Mouse (Mus musculus) cerebellum, adult 2 months (tissue): ENCODE data around the gene Tgfb3. TPM values are rescaled to one million over a fixed set of nuclear protein-coding genes. Genes with fewer than 3 reads are reported as not detected.

Experiments
- DNase-seq, 2 experiments: peaks; one replicate each; pipeline ENCODE4 v3.0.0; 2021
- H3K27ac ChIP-seq: fragments of 200-500 bp; 2 replicates; pipeline ENCODE4 v1.5.1; 2012; ENCODE audit warnings: low read length, control low read depth, inconsistent platforms; ENCODE audit not compliant: insufficient read depth
- H3K27me3 ChIP-seq: fragments of 200-500 bp; 2 replicates; pipeline ENCODE4 v1.6.1; 2012; ENCODE audit warnings: inconsistent platforms, mild to moderate bottlenecking, low read length, moderate library complexity; ENCODE audit not compliant: control insufficient read depth, insufficient read depth
- H3K4me1 ChIP-seq: fragments of 200-500 bp; 2 replicates; pipeline ENCODE4 v1.6.1; 2011; ENCODE audit warnings: low read length; ENCODE audit not compliant: control insufficient read depth, insufficient read depth
- H3K4me3 ChIP-seq: fragments of 200-500 bp; replicated peaks from 2 replicates; pipeline ENCODE3; 2011; ENCODE audit warnings: mild to moderate bottlenecking, low read depth, low read length, control low read depth; ENCODE audit not compliant: insufficient read depth
- CTCF ChIP-seq: fragments of 200-500 bp; IDR thresholded peaks from 2 replicates; pipeline ENCODE4 v1.5.1; 2011; ENCODE audit warnings: low read depth, mild to moderate bottlenecking, control low read depth, low read length, moderate library complexity, borderline replicate concordance; ENCODE audit not compliant: insufficient read depth
- POLR2A ChIP-seq: fragments of 200-500 bp; IDR thresholded peaks from 2 replicates; pipeline ENCODE4 v1.6.1; 2011; ENCODE audit warnings: low read length, control low read depth, borderline replicate concordance; ENCODE audit not compliant: insufficient read depth
- WGBS: fragments of 180-500 bp; shearing (Covaris S2); methylation state at CpG from one replicate; pipeline ENCODE4 v1.1.7; 2018; 5-methylcytosine and 5-hydroxymethylcytosine counted together
- polyA plus RNA-seq: library from polyadenylated mRNA; depleted of rRNA; stranded (reverse); fragments of >200 nt; gene quantifications from 2 replicates; pipeline ENCODE4 v1.2.3, GENCODE M21; 2012

The Tgfb3 gene
- polyA plus RNA-seq, 1 experiment, result 15.7 TPM

DNA sequence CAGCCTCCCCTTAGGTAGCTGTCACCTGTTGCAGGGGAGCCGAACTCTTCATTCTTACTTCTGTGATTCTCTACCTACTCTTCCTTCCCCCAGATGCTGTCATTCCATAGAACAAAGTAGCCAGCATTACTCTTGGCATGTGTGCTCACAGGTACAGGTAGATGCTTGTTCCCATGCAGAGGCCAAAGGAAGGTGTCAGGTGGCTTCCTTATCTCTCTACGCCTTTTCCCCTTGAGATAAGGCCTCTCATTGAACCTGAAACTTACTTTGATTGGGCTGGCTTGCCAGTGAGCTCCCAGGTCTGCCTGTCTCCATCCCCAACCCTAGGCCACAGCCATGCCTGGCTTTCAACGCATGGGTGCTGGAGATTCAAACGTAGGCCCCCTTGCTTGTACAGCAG, 15.2 kb upstream of the Tgfb3 start:
- Histone ChIP-seq H3K4me3 (no peak overlapping the region), H3K4me1 (peaks cover 6% of the 10 kb centered on the region), H3K27ac (no peak overlapping the region), H3K27me3 (no peaks in the 10 kb centered on the region)
- no peak for DNase-seq
- TF ChIP-seq POLR2A (no peak), CTCF (no peak)
- WGBS, result 98% methylated on average over 4 of the region's 4 CpGs

GRCm38 (mm10) chr12:86091601-86092132, 12.8 kb upstream of the Tgfb3 start:
- WGBS, result 5% methylated on average over 18 of the region's 18 CpGs
- Histone ChIP-seq H3K4me3 (peak overlapping the region; percentile 54), H3K4me1 (peaks cover 9% of the 10 kb centered on the region), H3K27ac (peak overlapping the region; percentile 67), H3K27me3 (no peaks in the 10 kb centered on the region)
- peak; percentile 71 to 76 for DNase-seq
- TF ChIP-seq CTCF (no peak), POLR2A (no peak)

DNA sequence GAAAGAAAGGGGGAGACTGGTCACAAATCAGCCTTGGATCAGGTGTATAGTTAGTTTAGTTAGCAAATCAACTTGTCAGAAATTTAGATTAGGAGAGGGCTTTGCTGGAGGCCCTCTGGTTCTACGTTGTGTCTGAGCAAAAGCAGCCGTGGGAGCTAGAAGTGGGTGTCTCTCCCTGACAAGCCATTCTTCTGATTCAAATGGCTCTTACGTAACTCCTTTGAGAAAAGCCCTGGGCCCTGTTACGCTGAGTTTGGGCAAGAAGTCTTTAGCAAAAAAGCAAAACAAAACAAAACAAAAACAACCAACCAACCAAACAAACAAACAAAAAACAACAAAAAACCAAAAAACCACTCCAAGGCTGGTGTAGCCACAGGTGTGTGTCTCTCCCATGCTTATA, 11.9 kb upstream of the Tgfb3 start:
- peaks cover 15% of the 10 kb centered on the region for H3K4me1 ChIP-seq
- TF ChIP-seq CTCF (no peak), POLR2A (no peak)
- no peaks in the 10 kb centered on the region for H3K27me3 ChIP-seq
- H3K27ac ChIP-seq, result no peak overlapping the region
- H3K4me3 ChIP-seq, result no peak overlapping the region
- WGBS, result 95% methylated on average over 4 of the region's 4 CpGs
- DNase-seq, result no peak

GRCm38 (mm10) chr12:86088042-86088441, 9.2 kb upstream of the Tgfb3 start:
- H3K27me3 ChIP-seq, result no peaks in the 10 kb centered on the region
- WGBS, result 78% methylated on average over 7 of the region's 7 CpGs
- H3K27ac ChIP-seq, result no peak overlapping the region
- peaks cover 18% of the 10 kb centered on the region for H3K4me1 ChIP-seq
- no peak for DNase-seq
- H3K4me3 ChIP-seq, result no peak overlapping the region
- no peak for TF ChIP-seq POLR2A
- no peak for TF ChIP-seq CTCF

DNA sequence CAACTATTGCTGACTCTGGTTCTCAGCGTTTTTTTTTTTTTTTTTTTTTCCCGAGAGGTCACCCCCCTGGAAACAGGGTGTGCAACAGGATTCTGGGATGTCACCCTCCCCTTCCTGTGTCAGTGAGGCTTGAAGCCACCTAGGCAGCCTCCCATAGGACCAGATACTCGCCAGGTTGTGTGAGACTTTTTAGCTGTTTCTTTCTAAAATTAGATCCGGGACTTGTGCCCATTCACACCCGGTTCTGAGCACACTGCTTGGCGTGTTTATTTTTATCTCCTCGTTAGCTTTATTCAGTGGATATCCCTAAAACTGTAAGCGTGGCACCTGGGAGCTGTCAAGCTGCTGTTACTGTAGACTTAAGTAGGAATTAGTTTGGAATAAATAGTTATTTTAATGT, 7.7 kb upstream of the Tgfb3 start:
- Histone ChIP-seq H3K27ac (no peak overlapping the region), H3K4me3 (no peak overlapping the region), H3K4me1 (peaks cover 14% of the 10 kb centered on the region), H3K27me3 (no peaks in the 10 kb centered on the region)
- WGBS, result 15% methylated on average over 8 of the region's 8 CpGs
- DNase-seq, result peak; percentile 37 to 74
- TF ChIP-seq POLR2A (no peak), CTCF (no peak)

- Histone ChIP-seq H3K27ac (no peak overlapping the region), H3K4me3 (no peak overlapping the region), H3K27me3 (no peaks in the 10 kb centered on the region), H3K4me1 (peaks cover 11% of the 10 kb centered on the region)
- peak; percentile 41 to 67 for DNase-seq
- WGBS, result 52% methylated on average over 7 of the region's 7 CpGs
- TF ChIP-seq CTCF (no peak), POLR2A (no peak)
Observed at GRCm38 (mm10) chr12:86085873-86086272, 7.0 kb upstream of the Tgfb3 start.

DNA sequence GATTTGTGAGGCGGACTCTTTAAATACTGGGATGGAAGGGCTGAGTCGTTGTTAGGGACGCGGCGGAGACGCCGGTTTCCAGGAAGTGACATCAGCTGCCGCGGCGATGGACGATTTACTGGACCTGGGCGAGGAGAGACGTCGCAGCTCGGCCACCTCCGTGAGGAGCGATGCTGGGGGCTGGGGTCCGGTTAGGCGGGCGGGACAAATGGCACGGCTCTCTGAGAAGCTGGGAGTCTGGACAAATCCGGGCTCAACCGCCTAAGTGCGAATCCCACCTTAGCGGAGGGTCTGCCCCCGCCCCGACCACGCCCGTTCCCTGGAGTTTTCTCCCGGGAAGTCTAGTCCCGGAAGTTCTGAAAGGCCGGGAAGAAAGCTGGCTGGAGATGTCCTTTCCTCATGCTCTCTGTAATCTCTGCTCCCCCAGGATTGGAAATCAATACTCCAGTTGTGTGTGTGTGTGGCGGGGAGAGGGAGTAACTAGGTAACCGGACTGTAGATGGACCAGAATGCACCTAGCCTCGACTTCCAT, 3.7 kb upstream of the Tgfb3 start, which contains the start of gene Ift43:
Ift43 (plus strand) TSS at position 61 of the 532 bp plus-strand sequence.
- H3K27me3 ChIP-seq, result no peaks in the 10 kb centered on the region
- H3K4me3 ChIP-seq, result peak within 1 kb of the TSS; percentile 62
- peaks cover 13% of the 10 kb centered on the region for H3K4me1 ChIP-seq
- DNase-seq, result peak; percentile 87 to 89
- no peak within 1 kb of the TSS for H3K27ac ChIP-seq
- under 1% methylated on average over 35 of the region's 35 CpGs for WGBS
- no peak for TF ChIP-seq CTCF
- peak; percentile 74; the same call in 1 of the 2 replicates for TF ChIP-seq POLR2A

GRCm38 (mm10) chr12:86079202-86079667, 394 bp upstream of the Tgfb3 start:
- peak overlapping the region; percentile 1; the same call in 1 of the 2 replicates for H3K27ac ChIP-seq
- under 1% methylated on average over 31 of the region's 31 CpGs for WGBS
- H3K4me1 ChIP-seq, result peaks cover 13% of the 10 kb centered on the region
- H3K27me3 ChIP-seq, result no peaks in the 10 kb centered on the region
- peak; percentile 92 to 96 for DNase-seq
- peak overlapping the region; percentile 56 for H3K4me3 ChIP-seq
- TF ChIP-seq CTCF, result peak; percentile 92
- TF ChIP-seq POLR2A, result no peak
